Mouse (Mus musculus) B cell, adult 67 days (primary cell): Measurements from ENCODE around the gene Zfp850. TPM values are rescaled to one million over a fixed set of nuclear protein-coding genes. Genes with fewer than 3 reads are reported as not detected.

ENCODE experiments used
- total RNA-seq, 2 experiments: library from RNA; stranded (reverse); gene quantifications; 4 replicates each; pipeline ENCODE4 v1.2.4; 2023

Zfp850 gene
- total RNA-seq: 10 to 100 TPM; 11.2 to 13.1 TPM

DNA sequence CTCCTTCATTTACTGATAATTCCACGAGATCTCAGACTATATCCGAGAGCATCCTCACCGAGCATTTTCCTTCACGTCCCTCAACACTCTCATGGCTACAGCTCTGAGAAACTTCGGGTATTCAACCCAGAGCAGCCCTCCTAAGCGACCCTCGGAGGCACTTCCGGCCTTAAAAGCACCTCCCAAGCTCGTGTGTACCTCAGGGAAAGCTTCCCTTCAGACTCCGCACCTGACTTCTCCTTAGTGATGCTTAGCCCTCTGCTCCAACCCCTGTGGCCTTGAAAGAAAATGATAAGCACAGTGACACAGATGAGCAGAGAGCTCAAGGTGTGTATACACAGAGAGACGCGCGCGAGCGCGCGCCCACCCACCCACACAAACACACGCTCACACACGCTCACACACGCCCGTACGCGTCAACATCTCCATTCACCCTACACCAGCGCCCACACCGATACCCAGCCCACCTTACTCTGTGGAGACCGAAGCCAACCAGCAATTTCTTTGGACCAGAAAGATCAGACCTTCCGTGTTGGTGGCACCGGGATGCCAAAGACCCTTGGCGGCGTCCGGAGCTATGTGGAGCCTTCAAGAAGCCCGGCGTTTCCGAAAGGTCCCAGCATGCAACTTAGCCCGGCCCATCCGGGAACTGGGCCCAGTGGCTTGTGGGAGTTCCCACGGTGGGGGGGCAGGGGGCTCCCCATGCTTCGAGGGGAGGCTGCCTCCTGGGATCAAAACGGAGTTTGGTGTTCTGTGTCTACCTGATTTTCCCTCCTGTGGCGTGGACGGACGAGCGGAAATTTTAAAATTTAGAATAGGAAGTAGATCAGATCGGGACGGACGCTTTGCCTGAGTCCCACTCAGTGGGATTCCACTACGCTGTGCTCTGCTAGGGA lies at the start of gene Zfp850:
Gene Zfp850 (minus strand): TSS at position 567 of the 896 bp plus-strand sequence.

DNA sequence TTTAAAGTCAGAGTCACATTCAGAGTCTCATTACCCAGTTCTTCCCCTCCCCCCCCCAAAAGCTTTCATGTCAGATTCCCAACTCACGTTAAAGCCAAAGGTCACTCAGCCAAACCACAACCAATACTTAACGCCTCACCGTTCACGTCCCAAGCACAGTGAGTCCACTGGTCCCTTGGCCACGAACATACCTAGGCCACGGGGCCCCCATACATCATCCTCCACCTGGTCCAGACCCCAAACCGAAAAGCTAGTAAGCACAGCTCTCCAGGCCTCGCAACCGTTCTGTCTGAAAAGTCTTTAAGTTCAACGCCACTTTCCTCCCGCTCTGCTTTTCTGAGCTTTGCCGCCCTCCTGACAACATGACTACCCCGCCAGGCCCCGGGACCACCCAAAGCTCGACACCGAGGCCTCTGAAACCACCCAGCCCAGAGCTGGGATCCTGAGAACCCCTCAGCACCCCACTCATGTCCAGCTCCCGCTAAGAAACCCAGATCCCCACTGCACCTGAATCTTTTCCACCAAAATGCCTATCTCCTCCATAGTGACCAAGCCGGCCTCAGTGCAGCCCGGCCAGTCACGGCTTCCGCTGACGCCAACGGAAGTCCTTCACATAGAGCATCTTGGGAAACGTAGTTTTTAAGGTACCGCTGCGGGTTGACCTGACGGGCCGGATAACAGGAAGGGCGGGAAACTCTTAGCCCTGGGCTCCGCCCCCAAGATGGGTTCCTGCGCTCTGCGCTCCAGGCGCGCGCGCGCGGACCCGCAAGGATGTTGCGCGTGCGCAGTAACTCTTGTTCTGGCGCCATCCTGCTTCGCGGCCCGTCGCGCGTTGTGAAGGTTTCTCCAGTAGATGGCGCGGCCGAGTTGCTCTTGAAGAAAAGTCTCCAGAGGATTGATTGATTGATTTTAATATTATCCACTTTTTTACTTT lies 35.8 kb upstream of the Zfp850 start, which contains the start of gene Psmc4:
Gene Psmc4 (minus strand): TSS at position 626 of the 934 bp plus-strand sequence.

DNA sequence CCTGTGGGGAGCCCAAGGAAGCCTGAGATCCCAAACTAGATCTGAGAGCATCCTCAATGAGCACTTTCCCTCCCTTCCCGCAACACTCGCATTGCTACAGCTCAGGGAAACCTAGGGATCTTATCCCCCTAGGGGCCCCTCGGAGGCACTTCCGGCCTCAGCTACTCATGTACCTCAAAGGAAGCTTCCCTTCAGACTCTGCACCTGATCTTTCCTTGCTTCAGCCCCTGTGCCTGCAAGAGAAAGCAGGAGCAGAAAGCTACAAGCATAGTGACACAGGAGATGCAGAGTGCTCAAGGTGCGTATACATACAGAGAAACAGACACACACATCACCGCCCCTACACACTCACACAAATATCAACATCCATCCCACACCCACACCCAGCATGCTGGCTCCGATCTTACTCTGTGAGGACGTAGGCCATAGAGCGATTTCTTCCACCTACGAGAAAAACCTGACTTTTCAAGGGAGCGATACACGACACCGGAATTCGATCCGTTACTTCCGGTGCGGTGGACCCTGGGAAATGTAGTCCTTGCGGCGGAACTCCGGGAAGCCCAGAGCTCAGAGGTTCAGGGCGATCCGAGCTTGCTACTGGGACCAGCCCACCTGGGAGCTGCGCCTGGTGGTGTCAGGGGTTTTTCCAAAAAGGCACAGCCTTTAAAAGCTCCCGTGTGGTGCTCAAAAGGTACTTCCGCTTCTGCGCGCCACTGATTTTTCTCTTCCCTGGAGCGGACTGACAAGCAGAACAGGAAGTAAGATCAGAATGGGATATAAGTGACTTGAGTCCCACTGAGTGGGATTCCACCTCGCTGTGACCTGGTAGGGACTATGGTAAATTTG lies 35.0 kb downstream of the Zfp850 start, which contains the start of gene Zfp780b:
Gene Zfp780b (minus strand): TSS at position 489 of the 846 bp plus-strand sequence.

Other genes with a start within 250 kb of the Zfp850 start
- gene Zfp626, start 206.9 kb downstream of the Zfp850 start, total RNA-seq: 10 to 100 TPM; 11.0 to 16.7 TPM
- 1 to 10 TPM; 5.8 to 7.8 TPM for gene Zfp59, start 175.5 kb downstream of the Zfp850 start, total RNA-seq
- 10 to 100 TPM; 14.1 to 14.8 TPM for gene Zfp607a, start 156.6 kb downstream of the Zfp850 start, total RNA-seq
- gene Zfp974, start 84.7 kb downstream of the Zfp850 start, total RNA-seq: 10 to 100 TPM; 13.6 to 16.9 TPM
- gene Zfp780b, start 34.9 kb downstream of the Zfp850 start, total RNA-seq: 10 to 100 TPM; 15.1 to 16.9 TPM
- 100 to 1,000 TPM; 125 to 128 TPM for gene Psmc4, start 36.0 kb upstream of the Zfp850 start, total RNA-seq
- gene Fcgbp, start 57.1 kb upstream of the Zfp850 start, total RNA-seq: not detected
- not detected for gene 9530053A07Rik, start 115.4 kb upstream of the Zfp850 start, total RNA-seq
- 100 to 1,000 TPM; 202 to 203 TPM for gene Fbl, start 155.6 kb upstream of the Zfp850 start, total RNA-seq
- gene Dyrk1b, start 165.4 kb upstream of the Zfp850 start, total RNA-seq: 10 to 100 TPM; 19.6 to 25.0 TPM